Mouse (Mus musculus): ENCODE results near the gene Unc5b. TPM values are rescaled to one million over a fixed set of nuclear protein-coding genes. Genes with fewer than 3 reads are reported as not detected.
A peak's percentile ranks its signal among the peaks of the same experiment; 100 is the strongest.

Unc5b gene
- polyA plus RNA-seq, 1 experiment from 2014 or later, result 2.6 TPM

DNA sequence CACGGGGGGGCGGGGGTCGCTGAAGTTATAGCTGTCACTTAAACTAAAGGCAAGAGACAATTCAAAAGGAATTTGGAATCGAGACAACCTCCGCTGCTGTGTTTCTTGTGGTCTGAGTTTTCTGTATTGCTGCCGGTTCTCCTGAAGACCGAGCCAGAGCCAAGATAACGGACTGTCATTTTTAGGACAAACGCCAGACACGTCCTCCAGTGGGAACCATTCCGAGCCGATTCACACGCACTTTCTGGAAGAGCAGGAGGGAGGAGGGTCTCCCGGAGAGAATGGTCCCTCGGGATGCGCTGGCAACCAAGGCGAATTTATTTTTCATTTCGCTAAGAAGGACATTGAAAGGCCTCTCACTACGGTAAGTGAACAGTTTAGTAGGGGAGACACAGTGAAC, 7.4 kb upstream of the Unc5b start:
- H3K36me3 ChIP-seq (ENCODE audit: control insufficient read depth, insufficient read depth), result no peaks in the 10 kb centered on the region
- no peak for TF ChIP-seq CTCF (IDR thresholded peaks at IDR 0.05; ENCODE audit: low read depth)
- H3K27ac ChIP-seq (ENCODE audit: low read depth, low read length), result no peak overlapping the region
- H3K4me2 ChIP-seq (replicated peaks; ENCODE audit: low read depth), result no peak overlapping the region
- 0 out of 2 replicates have a peak, but pooled peaks cover 3% of the 10 kb centered on the region for H3K27me3 ChIP-seq (replicated peaks; ENCODE audit: control insufficient read depth, insufficient read depth, low read length)
- H3K4me1 ChIP-seq (replicated peaks; ENCODE audit: control insufficient read depth, insufficient read depth, low read length), result no peaks in the 10 kb centered on the region
- no peak overlapping the region for H3K4me3 ChIP-seq (ENCODE audit: low read depth, low read length)
- H3K9me3 ChIP-seq (ENCODE audit: control insufficient read depth), result no peaks in the 10 kb centered on the region
- WGBS, result 48% methylated on average over 19 of the region's 19 CpGs
- no peak overlapping the region for H3K9ac ChIP-seq (ENCODE audit: low read depth, low read length)
- no peak for ATAC-seq

GRCm38 (mm10) chr10:60834949-60835348, 3.6 kb upstream of the Unc5b start:
- WGBS, result 5% methylated on average over 13 of the region's 13 CpGs

GRCm38 (mm10) chr10:60832664-60833173, 1.3 kb upstream of the Unc5b start:
- 42% methylated on average over 12 of the region's 12 CpGs for WGBS
- no peak for TF ChIP-seq CTCF (IDR thresholded peaks at IDR 0.05; ENCODE audit: low read depth)
- Histone ChIP-seq H3K4me1 (replicated peaks; ENCODE audit: control insufficient read depth, insufficient read depth, low read length) (peaks cover 6% of the 10 kb centered on the region; the same call in 1 of the 2 replicates), H3K4me3 (ENCODE audit: low read depth, low read length) (no peak overlapping the region), H3K27me3 (replicated peaks; ENCODE audit: control insufficient read depth, insufficient read depth, low read length) (peaks cover 19% of the 10 kb centered on the region), H3K27ac (ENCODE audit: low read depth, low read length) (0 out of 2 replicates have a peak overlapping the region, but pooled peaks have one; percentile 23), H3K9me3 (ENCODE audit: control insufficient read depth) (no peaks in the 10 kb centered on the region), H3K9ac (ENCODE audit: low read depth, low read length) (no peak overlapping the region), H3K36me3 (ENCODE audit: control insufficient read depth, insufficient read depth) (no peaks in the 10 kb centered on the region), H3K4me2 (replicated peaks; ENCODE audit: low read depth) (no peak overlapping the region; the same call in 1 of the 2 replicates)
- ATAC-seq, result peak; percentile 19; the same call in 1 of the 2 replicates

More at GRCm38 (mm10) chr10:60834949-60835348, 3.6 kb upstream of the Unc5b start:
- no peaks in the 10 kb centered on the region for H3K36me3 ChIP-seq (ENCODE audit: control insufficient read depth, insufficient read depth)
- H3K4me1 ChIP-seq (replicated peaks; ENCODE audit: control insufficient read depth, insufficient read depth, low read length), result peaks cover 6% of the 10 kb centered on the region; the same call in 1 of the 2 replicates
- TF ChIP-seq CTCF (IDR thresholded peaks at IDR 0.05; ENCODE audit: low read depth), result peak; percentile 96
- H3K4me2 ChIP-seq (replicated peaks; ENCODE audit: low read depth), result no peak overlapping the region
- no peak overlapping the region for H3K27ac ChIP-seq (ENCODE audit: low read depth, low read length)
- ATAC-seq, result no peak
- H3K4me3 ChIP-seq (ENCODE audit: low read depth, low read length), result no peak overlapping the region
- no peak overlapping the region for H3K9ac ChIP-seq (ENCODE audit: low read depth, low read length)
- no peaks in the 10 kb centered on the region for H3K9me3 ChIP-seq (ENCODE audit: control insufficient read depth)
- peaks cover 3% of the 10 kb centered on the region; the same call in 1 of the 2 replicates for H3K27me3 ChIP-seq (replicated peaks; ENCODE audit: control insufficient read depth, insufficient read depth, low read length)

DNA sequence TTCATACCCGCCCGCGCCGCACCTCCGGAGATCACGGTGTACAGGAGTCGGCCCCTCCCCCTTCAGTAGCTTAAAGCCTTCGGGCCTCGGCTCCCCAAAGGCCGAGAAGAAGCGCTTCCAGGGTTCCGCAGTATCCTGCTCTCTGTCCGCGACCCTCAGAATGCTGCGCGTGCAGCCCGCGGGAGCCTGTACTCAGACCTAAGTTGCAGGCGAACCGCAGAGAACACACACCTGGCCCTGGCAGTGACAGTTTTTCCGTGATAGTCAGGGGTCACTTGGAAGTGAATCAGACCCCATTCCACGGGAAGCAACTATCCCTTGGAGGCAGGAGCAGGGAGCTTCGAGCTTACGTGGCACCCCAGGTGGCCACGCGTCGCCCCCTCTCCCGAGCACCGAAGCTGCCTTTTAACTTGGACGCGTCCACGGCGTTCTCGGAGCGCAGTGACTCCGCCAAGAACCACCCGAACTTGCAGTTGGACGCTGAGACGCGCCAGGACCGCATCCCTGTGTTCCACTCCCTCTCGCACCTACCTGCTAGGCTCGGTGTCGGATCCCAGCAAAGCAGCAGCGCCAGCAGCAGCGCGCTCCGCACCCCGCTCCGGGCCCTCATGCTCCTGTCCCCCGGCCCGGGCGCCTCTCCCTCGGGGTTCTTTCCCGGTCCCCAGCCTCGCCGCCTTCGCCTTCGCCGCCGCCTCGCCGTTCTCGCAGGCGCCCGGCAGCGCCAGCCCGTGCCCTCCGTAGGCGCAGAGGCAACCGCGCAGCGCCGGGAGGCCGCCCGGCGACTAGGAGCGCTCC, 628 bp downstream of the Unc5b start:
- Histone ChIP-seq H3K4me1 (replicated peaks; ENCODE audit: control insufficient read depth, insufficient read depth, low read length) (peaks cover 6% of the 10 kb centered on the region; the same call in 1 of the 2 replicates), H3K27me3 (replicated peaks; ENCODE audit: control insufficient read depth, insufficient read depth, low read length) (peaks cover 27% of the 10 kb centered on the region)

GRCm38 (mm10) chr10:60830000-60830399, 1.4 kb downstream of the Unc5b start:
- peak overlapping the region; percentile 68 for H3K4me3 ChIP-seq (ENCODE audit: low read depth, low read length)
- TF ChIP-seq CTCF (IDR thresholded peaks at IDR 0.05; ENCODE audit: low read depth), result no peak
- peaks cover 6% of the 10 kb centered on the region; the same call in 1 of the 2 replicates for H3K4me1 ChIP-seq (replicated peaks; ENCODE audit: control insufficient read depth, insufficient read depth, low read length)
- H3K9ac ChIP-seq (ENCODE audit: low read depth, low read length), result 0 out of 2 replicates have a peak overlapping the region, but pooled peaks have one; percentile 76
- ATAC-seq, result no peak
- no peaks in the 10 kb centered on the region for H3K9me3 ChIP-seq (ENCODE audit: control insufficient read depth)
- H3K4me2 ChIP-seq (replicated peaks; ENCODE audit: low read depth), result peak overlapping the region; percentile 98
- WGBS, result 2% methylated on average over 11 of the region's 11 CpGs
- H3K36me3 ChIP-seq (ENCODE audit: control insufficient read depth, insufficient read depth), result no peaks in the 10 kb centered on the region
- no peak overlapping the region for H3K27ac ChIP-seq (ENCODE audit: low read depth, low read length)
- peaks cover 27% of the 10 kb centered on the region for H3K27me3 ChIP-seq (replicated peaks; ENCODE audit: control insufficient read depth, insufficient read depth, low read length)

More for the DNA sequence above, 628 bp downstream of the Unc5b start:
- Histone ChIP-seq H3K9ac (ENCODE audit: low read depth, low read length) (peak overlapping the region; percentile 76), H3K4me2 (replicated peaks; ENCODE audit: low read depth) (peak overlapping the region; percentile 98), H3K4me3 (ENCODE audit: low read depth, low read length) (peak overlapping the region; percentile 68), H3K27ac (ENCODE audit: low read depth, low read length) (peak overlapping the region; percentile 88), H3K9me3 (ENCODE audit: control insufficient read depth) (no peaks in the 10 kb centered on the region), H3K36me3 (ENCODE audit: control insufficient read depth, insufficient read depth) (no peaks in the 10 kb centered on the region)
- peak; percentile 17 for ATAC-seq
- WGBS, result under 1% methylated on average over 78 of the region's 78 CpGs
- no peak for TF ChIP-seq CTCF (IDR thresholded peaks at IDR 0.05; ENCODE audit: low read depth)

DNA sequence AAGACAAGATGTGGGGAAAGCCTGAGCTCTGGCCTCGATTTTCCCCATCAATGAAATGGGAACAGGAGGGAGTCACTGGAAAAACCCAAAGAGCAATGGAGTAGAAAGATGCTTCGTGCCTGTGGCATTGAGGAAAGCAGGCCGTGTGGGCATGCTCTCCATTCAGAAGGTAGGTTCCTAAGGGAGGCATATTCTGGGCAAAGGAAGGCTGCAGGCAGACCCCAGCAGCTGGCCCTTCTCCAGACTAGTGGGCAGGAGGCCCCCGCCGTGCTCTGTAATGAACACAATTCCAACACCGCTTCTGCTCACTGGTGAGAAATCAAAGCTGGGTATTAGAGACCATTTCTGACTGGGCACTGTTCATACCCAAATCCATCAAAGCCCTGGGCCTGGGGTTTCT, 2.3 kb downstream of the Unc5b start:
- no peaks in the 10 kb centered on the region for H3K9me3 ChIP-seq (ENCODE audit: control insufficient read depth)
- H3K4me3 ChIP-seq (ENCODE audit: low read depth, low read length), result peak overlapping the region; percentile 9; the same call in 1 of the 2 replicates
- peak overlapping the region; percentile 98 for H3K4me2 ChIP-seq (replicated peaks; ENCODE audit: low read depth)
- H3K36me3 ChIP-seq (ENCODE audit: control insufficient read depth, insufficient read depth), result no peaks in the 10 kb centered on the region
- no peak for TF ChIP-seq CTCF (IDR thresholded peaks at IDR 0.05; ENCODE audit: low read depth)
- no peak for ATAC-seq
- H3K27me3 ChIP-seq (replicated peaks; ENCODE audit: control insufficient read depth, insufficient read depth, low read length), result peaks cover 27% of the 10 kb centered on the region
- no peak overlapping the region for H3K27ac ChIP-seq (ENCODE audit: low read depth, low read length)
- WGBS, result 73% methylated on average over 6 of the region's 6 CpGs
- peaks cover 6% of the 10 kb centered on the region; the same call in 1 of the 2 replicates for H3K4me1 ChIP-seq (replicated peaks; ENCODE audit: control insufficient read depth, insufficient read depth, low read length)
- no peak overlapping the region for H3K9ac ChIP-seq (ENCODE audit: low read depth, low read length)

All from intestine, postnatal 0 days (tissue).